Mouse (Mus musculus) liver, postnatal 0 days (tissue): Measurements from ENCODE around the gene Nsmce1.

Source experiments
- CTCF ChIP-seq: sonication (generic); IDR thresholded peaks from 2 replicates; pipeline ENCODE4 v1.5.1; 2016; ENCODE audit warnings: antibody characterized with exemption, low read depth
- EP300 ChIP-seq: IDR thresholded peaks from 2 replicates; pipeline ENCODE4 v1.6.1; 2016; ENCODE audit warnings: antibody characterized with exemption, low read depth, mild to moderate bottlenecking

DNA sequence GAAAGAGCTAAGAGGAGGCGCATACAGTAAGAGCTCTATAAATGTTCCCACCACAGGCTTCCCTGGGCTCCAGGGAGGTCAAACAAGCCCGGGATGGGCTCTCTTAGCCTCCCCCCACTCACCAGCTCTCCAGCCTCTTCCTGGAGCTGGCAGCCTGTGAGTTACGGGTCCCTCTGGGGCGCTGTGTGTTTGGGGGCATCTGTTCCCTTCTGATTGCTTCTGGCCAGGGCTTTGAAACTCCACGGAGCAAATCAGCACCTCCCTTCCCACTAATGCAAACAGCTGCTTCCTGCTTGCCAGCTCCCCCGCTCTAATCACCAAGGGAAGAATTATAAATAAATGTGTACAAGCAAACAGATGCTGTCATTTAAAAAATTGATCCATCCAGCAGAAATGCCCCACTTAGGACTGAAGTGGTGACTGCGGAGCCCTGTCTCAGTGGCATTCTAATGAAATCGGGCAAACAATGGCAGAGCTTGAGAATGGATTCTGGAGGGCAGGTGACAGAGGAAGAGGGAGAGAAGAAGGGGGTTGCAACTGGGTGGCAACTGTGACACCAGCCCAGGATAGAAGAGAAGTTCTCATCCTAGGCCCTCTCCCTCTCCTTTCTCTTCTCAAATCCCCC is 56.6 kb downstream of the Nsmce1 start:
- TF ChIP-seq EP300 (no peak), CTCF (no peak)
